Mouse (Mus musculus) bone marrow, adult 2 months (tissue): ENCODE measurements around the gene Fggy. TPM values are rescaled to one million over a fixed set of nuclear protein-coding genes. Genes with fewer than 3 reads are reported as not detected.

Experiments used
- H3K27ac ChIP-seq: fragments of 200-500 bp; 2 replicates; pipeline ENCODE4 v1.5.1; 2012; ENCODE audit warnings: low read depth, mild to moderate bottlenecking, control low read depth, inconsistent platforms, low read length; ENCODE audit not compliant: control insufficient read depth, poor library complexity, insufficient read depth
- H3K4me1 ChIP-seq: fragments of 200-500 bp; 2 replicates; pipeline ENCODE4 v1.6.1; 2011; ENCODE audit warnings: low read length; ENCODE audit not compliant: control insufficient read depth, insufficient read depth
- H3K4me3 ChIP-seq: fragments of 200-500 bp; replicated peaks from 2 replicates; pipeline ENCODE3; 2011; ENCODE audit warnings: mild to moderate bottlenecking, low read depth, low read length, control low read depth; ENCODE audit not compliant: control insufficient read depth
- CTCF ChIP-seq: fragments of 200-500 bp; IDR thresholded peaks from 2 replicates; pipeline ENCODE4 v1.5.1; 2011; ENCODE audit warnings: low read length, control low read depth; ENCODE audit not compliant: control insufficient read depth, insufficient read depth
- POLR2A ChIP-seq: fragments of 200-500 bp; IDR thresholded peaks from 2 replicates; pipeline ENCODE4 v1.6.1; 2011; ENCODE audit warnings: low read depth, mild to moderate bottlenecking, control low read depth, low read length, borderline replicate concordance; ENCODE audit not compliant: control insufficient read depth
- WGBS: fragments of 180-500 bp; shearing (Covaris S2); methylation state at CpG from one replicate; pipeline ENCODE4 v1.1.7; 2018; 5-methylcytosine and 5-hydroxymethylcytosine counted together
- polyA plus RNA-seq: library from polyadenylated mRNA; stranded (reverse); fragments of >200 nt; gene quantifications from 2 replicates; pipeline ENCODE4 v1.2.4, GENCODE M21; 2011; ENCODE audit warnings: low replicate concordance; ENCODE audit not compliant: missing spikeins, insufficient read depth, insufficient read length

The Fggy gene
- polyA plus RNA-seq, 1 experiment = 6.5 TPM

- Histone ChIP-seq H3K4me3 (no peak overlapping the region), H3K4me1 (no peaks in the 10 kb centered on the region), H3K27ac (no peak overlapping the region)
- 82% methylated on average over 4 of the region's 4 CpGs for WGBS
- TF ChIP-seq POLR2A (no peak), CTCF (no peak)
Measured at GRCm38 (mm10) chr4:95542039-95542790, 15.1 kb upstream of the Fggy start.

- no peaks in the 10 kb centered on the region for H3K4me1 ChIP-seq
- 52% methylated on average over 4 of the region's 4 CpGs for WGBS
- no peak overlapping the region for H3K4me3 ChIP-seq
- no peak for TF ChIP-seq CTCF
- TF ChIP-seq POLR2A = no peak
- no peak overlapping the region for H3K27ac ChIP-seq
Measured at GRCm38 (mm10) chr4:95543529-95543928, 13.8 kb upstream of the Fggy start.

DNA sequence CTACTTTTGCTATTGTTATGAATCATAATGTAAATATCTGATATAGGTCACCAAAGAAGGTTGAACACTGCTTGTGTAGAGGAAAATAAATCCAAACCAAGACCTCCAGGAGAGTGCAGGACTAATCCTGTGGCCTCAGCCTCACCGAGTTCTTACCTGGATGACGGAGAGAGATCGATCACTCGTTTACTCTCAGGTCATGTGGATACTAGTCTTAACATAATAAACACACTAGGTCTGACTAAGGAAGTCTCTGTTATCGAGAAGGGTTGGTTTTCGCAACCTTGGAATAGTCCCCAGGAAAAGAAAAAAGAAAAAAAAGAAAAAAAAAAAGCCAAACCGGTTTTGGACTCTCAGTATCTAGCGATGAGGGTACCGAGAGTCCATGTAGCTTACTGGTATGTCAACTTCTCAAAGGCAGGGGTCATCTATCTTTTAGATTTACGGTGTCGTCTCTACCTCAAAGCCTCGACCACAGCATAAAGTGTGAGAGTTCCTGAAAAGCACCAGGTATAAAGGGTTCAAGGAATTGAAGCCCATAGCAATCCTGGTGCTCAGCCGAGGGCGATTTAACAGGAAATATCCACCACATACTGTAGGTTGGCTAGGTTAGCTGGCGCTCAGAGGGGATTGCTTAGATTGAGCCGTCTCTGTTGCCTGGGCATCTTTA is 509 bp upstream of the Fggy start:
- no peak for TF ChIP-seq CTCF
- no peak for TF ChIP-seq POLR2A
- H3K4me3 ChIP-seq = peak overlapping the region; percentile 52
- H3K27ac ChIP-seq = no peak overlapping the region
- H3K4me1 ChIP-seq = no peaks in the 10 kb centered on the region
- 31% methylated on average over 16 of the region's 16 CpGs for WGBS

GRCm38 (mm10) chr4:95558271-95558888 is 1.1 kb downstream of the Fggy start:
- 78% methylated on average over 4 of the region's 4 CpGs for WGBS
- TF ChIP-seq CTCF (no peak), POLR2A (no peak)
- Histone ChIP-seq H3K27ac (no peak overlapping the region), H3K4me1 (no peaks in the 10 kb centered on the region), H3K4me3 (no peak overlapping the region)

GRCm38 (mm10) chr4:95571621-95572020 is 14.3 kb downstream of the Fggy start:
- Histone ChIP-seq H3K4me1 (no peaks in the 10 kb centered on the region), H3K4me3 (no peak overlapping the region), H3K27ac (no peak overlapping the region)
- no peak for TF ChIP-seq POLR2A
- no peak for TF ChIP-seq CTCF
- 75% methylated on average over 3 of the region's 3 CpGs for WGBS

- H3K4me1 ChIP-seq = no peaks in the 10 kb centered on the region
- no peak overlapping the region for H3K27ac ChIP-seq
- TF ChIP-seq POLR2A = no peak
- TF ChIP-seq CTCF = no peak
- H3K4me3 ChIP-seq = no peak overlapping the region
Measured at GRCm38 (mm10) chr4:95573704-95574103, 16.4 kb downstream of the Fggy start.

- WGBS = 76% methylated on average over 3 of the region's 3 CpGs
- TF ChIP-seq CTCF = no peak
- no peak for TF ChIP-seq POLR2A
Measured at GRCm38 (mm10) chr4:95575411-95575911, 18.2 kb downstream of the Fggy start.

GRCm38 (mm10) chr4:95579183-95579582 is 21.9 kb downstream of the Fggy start:
- Histone ChIP-seq H3K4me1 (no peaks in the 10 kb centered on the region), H3K27ac (no peak overlapping the region), H3K4me3 (no peak overlapping the region)
- TF ChIP-seq POLR2A = no peak
- no peak for TF ChIP-seq CTCF
- 77% methylated on average over 5 of the region's 5 CpGs for WGBS

More at GRCm38 (mm10) chr4:95575411-95575911, 18.2 kb downstream of the Fggy start:
- Histone ChIP-seq H3K4me1 (no peaks in the 10 kb centered on the region), H3K27ac (no peak overlapping the region), H3K4me3 (no peak overlapping the region)
